Mouse (Mus musculus) granulocyte monocyte progenitor cell, adult 5-6 weeks (primary cell): ENCODE results near the gene Ttc16. TPM values are rescaled to one million over a fixed set of nuclear protein-coding genes. Genes with fewer than 3 reads are reported as not detected.
A peak's percentile ranks its signal among the peaks of the same experiment; 100 is the strongest.

ENCODE experiments used
- ATAC-seq: replicated peaks from 2 replicates; pipeline ENCODE4 v1.8.0; 2016; ENCODE audit warnings: mild to moderate bottlenecking, moderate TSS enrichment, inconsistent platforms; ENCODE audit not compliant: poor library complexity, severe bottlenecking
- total RNA-seq, 2 experiments: library from RNA; stranded (forward) in 1 of 2; stranded (reverse) in 1 of 2; fragments of 200-712, 200-1000 nt in 1 of 2; fragments of >200 nt in 1 of 2; fragmentation: Nextera tagmentation in 1 of 2; gene quantifications; 2 replicates each; pipeline ENCODE4 v1.2.3; 2014 to 2017

Ttc16 gene
- total RNA-seq, 2 experiments from 2014 or later = 0.26 TPM; not detected in 1

DNA sequence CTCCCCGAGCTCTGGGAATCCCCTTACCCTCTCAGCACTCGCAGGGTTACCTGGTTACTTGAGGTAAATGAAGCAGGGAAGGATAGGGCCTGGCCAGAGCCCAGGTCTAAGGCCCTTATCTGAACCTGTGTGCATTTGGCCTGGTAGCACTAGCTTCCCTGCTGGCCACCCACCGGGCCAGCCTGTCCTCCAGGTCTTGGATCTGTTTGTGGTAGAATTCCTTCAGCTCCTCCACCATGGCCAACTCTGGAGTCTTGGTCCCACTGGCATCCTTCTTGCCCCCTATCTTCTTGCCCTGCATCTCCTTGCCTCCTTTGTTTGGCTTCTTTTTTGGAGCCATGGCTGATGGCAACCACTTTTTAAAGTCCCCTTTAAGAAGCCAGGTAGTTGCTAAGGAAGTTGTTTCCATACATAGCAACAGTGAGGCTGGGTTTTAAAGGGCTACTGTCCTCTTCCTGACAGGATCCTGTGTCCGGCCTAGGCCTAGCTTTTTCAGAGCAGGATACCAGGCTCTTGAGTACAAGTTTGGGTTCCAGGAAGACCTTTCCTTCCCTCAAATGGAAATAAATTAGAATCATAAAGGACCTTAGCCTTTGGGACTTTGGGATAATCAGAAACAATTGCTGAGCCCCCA is 8.7 kb upstream of the Ttc16 start, which contains the start of gene Cfap157:
Gene Cfap157, minus strand, starts transcription at position 381 of the 634 bp plus-strand sequence.
- ATAC-seq = no peak

DNA sequence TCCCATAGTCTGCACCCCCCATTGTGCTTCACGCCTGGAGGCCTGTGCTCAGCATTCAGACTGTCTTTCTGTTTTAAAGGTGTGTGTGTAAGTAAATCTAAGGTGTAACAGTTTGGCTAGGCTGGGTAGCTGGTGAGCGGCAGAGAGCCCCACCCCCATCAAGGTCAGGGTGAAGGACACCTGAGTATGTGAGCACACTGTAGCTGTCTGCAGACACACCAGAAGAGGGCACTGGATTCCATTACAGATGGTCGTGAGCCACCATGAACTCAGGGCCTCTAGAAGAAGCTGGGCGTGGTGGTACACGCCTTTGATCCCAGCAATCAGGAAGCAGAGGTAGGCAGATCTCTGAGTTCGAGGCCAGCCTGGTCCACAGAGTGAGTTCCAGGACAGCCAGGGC is 6.3 kb upstream of the Ttc16 start:
- ATAC-seq = no peak

DNA sequence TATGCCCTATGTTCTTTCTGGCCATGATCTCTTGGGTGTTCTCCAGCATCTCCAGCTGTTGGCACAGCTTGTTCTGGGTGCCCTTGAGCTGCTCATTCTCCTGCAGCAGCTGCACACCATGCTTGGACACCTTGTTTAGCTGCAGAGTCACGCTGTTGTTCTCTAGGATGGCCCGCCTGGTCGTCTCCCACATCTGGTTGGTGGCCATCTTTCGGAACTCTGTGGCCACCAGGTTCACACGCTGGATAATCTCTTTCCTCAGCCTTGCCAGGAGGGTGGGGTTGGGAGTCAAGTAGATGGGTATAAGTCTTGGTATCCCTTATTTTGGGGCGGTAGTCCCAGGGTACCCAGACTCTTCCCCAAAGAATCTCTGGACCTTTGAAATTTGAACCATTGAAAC is 4.3 kb upstream of the Ttc16 start:
- no peak for ATAC-seq

DNA sequence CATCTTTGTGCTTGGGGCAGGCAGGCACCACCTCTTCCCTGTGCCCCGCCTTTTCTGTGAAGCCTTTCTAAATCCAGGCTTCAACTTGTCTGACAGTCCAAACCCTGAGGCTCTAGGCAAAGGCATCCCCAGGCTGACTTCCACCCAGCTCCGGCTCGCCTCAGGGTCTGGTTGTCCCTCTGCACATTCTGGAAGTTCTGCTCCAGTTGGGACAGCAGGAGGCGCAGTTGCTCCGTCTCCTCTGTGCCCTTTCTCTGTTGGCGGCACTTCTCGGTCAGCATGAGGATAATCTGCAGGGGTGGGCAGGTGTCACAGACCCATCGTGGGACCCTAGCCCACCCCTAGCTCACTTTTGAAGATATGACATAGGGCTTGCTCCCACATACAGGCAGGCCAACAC is 3.7 kb upstream of the Ttc16 start:
- ATAC-seq = peak; percentile 37

DNA sequence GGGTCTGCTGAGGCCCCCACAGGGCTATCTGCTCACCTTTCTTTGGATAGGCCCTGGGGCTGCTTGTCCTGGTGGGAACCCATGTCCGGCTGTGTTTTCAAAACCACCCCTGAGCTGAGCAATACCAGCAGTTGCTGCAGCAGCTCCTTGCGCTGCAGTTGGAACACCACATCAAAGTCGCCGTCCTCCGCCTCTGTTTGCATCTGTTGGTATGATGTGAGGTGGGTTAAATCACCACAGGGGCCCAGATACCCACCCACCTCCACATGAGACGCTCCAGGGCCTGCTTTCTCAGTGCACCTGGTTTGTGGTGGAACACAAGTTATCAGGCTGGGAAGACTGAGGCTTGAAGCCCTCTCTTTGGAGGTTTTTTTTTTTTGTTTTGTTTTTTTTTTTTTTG is 2.6 kb upstream of the Ttc16 start:
- ATAC-seq = no peak

DNA sequence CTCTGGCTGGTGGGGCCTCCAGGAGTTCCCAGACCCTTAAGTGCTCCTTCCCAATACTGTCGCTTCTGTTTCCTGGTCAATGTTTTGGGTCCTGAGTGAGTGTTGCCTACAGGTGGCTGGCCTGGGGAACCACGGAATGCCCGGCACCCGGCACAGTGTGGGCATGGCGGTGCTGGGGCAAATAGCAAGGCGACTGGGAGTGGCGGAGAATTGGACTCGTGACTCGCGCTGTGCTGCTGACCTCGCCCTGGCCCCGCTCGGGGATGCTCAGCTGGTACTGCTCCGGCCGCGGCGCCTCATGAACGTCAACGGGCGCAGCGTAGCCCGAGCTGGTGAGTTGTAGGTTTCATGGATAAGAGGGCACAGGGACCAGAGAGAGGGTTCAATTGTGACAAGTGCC is 759 bp upstream of the Ttc16 start:
- 0 out of 2 replicates have a peak, but pooled peaks have one; percentile 9 for ATAC-seq

DNA sequence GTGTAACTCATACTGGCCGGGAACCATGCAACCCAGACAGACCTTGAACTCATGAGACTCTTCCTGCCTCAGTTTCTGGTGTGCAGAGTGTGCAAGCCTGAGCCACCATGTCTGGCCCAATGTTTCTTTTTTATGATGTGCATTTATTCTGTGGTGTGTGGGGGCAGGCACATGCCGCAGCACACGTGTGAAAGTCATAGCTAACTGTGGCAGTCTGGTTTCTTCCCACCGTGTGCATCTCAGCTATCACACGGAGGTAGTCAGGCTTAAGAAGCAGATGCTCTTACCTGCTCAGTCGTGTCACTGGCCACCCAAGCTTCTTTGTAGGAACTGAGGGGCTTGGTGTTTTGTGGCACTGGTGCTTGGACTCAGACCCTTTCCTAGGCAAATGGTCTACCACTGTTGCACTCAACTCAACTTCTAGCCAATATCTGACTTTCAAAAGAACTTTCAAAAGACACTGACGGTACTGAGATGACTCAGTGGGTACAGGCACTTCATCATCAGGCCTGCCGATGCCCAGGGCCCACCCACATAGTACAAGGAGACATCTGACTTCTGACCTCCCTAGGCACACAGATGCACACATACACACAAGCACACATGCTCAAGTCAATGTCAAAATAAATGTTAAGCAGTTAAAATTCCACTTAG is 2.7 kb downstream of the Ttc16 start:
- ATAC-seq = no peak

DNA sequence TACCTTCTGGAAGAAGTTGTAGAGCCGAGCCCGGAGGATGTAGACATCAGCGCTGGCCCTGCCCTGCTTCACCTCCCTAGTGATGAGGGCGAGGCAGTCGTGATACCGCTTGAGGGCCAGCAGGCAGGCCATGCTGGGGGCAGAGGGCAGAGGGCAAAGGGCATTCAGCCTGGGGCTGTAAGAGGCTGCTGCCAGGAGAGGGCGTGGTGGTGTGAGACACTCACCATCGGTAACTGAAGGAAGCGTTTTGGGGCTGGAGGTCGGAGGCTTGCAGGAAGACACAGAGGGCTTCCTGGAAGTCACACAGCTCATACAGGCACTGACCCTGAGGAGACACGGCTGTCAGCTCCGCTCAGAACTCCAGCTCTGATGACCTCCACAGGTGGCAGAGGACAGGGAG is 3.5 kb downstream of the Ttc16 start:
- no peak for ATAC-seq

DNA sequence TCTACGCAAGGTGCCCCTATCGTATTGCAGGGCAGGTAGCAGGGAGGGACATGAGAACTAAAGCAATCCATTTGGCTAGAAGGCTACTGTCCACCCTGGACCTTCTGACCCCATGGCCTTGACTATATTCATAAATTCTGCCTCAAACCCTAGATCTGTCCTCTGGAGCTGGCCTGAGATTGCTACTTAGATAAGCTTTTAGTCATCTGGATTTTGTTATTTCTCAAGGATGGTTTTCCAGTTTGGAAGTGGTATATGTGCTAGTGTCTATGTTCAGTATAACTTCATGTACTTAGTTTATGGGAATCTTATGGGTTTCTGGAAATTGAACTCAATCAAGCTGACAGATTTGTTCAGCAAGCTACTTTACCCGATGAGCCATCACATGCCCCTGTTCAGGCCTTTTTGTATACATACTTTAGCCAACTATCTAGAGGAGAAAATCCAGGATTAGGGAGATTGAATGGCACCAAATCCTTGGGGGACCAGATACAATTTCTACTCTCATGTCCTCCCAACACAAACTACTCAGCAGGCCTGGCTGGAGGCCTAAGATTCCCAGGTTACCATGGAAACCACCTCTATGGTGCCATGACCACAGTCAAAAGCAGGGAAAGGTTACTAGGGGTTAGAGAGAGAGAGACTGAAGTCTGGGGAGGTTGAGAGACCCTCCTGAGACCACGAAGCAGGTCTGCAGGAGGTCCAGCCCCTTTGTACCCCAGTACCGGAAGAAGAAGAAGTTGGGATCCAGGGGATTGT is 5.9 kb downstream of the Ttc16 start:
- ATAC-seq = no peak

DNA sequence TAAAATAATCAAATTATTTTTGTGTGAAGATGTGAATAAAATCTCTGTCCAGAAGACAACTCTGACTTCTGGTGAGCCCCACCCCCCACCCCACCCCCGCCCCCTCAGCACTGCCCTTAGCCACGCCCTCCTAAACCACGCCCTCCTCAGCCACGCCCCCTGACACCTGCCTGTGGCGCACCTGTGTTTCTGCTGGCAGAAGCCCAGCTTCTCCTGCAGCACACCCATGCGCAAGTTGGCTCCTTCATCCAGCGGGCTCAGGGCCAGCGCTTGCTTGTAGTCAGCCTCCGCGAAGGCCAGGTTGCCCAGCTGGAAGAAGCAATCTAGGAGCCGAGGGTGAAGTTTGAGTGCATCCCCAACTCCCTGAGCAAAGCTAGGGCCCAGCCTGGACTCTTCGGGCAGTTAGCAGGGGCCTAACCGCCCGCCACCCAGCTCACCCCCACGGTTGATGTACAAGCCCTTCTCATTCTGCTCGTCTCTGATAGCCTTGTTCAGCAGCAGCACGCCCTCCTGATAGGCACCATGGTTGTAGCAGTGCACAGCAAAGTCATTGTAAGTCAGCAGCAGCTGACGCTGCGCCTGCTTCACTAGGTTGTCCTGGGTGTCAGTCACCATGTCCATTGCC is 6.7 kb downstream of the Ttc16 start:
- ATAC-seq = no peak

DNA sequence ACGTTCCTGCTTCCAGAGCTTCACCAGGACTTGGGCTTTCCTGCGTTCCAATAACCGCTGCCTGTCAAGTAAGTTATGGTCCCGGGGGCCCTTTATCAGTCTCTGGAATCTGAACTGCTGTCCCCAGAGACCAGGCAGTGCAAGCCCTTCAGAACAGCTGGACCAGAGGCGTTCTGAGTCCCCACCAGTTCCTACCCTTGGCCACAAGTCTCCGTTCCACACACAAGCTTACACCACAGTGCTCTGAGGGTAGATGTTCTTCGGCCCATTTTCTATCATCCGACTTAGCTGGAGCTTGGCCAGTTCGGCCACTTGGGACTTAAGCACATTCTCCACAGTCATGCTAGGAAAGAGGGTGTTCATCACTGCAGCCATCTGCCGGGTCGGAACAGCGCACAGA is 8.2 kb downstream of the Ttc16 start:
- no peak for ATAC-seq

DNA sequence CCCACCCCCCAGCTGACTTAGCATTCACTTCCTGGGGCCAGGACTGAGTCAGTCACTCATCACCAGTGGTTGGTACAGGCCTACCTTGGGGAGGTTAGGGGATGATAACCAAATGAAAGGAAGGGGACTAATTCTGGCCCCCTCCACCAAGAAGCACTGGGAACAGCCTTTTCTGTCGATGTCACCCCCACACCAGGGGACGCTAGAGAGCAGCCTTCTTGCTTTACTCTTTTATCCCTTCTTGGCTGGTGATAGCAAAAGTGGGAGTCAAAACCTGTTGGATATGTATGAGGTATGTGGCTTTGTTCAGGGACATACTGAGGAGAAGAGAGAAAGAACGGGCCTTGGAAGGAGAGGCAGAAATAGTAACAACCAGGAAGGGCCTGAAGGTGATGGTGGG is 12.1 kb downstream of the Ttc16 start:
- ATAC-seq = no peak

DNA sequence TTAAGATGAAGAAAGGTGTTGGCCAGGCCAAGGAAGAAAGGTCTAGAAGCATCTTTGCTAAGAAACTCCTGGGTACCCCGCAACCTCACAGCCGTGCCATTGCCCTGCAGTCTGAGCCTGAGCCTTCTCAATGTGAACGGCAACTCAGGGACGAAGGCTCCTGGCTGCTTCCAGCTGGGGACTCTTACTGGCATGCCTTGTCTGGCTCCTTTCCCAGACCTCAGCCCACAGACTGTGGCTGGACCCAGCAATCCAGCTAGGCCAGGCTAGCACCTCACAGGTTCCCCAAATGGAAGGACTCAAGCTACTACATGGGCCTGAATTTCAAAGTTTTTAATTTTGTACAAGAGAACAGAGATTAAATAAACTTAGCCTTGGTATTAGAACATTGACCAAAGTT is 13.6 kb downstream of the Ttc16 start:
- no peak for ATAC-seq

DNA sequence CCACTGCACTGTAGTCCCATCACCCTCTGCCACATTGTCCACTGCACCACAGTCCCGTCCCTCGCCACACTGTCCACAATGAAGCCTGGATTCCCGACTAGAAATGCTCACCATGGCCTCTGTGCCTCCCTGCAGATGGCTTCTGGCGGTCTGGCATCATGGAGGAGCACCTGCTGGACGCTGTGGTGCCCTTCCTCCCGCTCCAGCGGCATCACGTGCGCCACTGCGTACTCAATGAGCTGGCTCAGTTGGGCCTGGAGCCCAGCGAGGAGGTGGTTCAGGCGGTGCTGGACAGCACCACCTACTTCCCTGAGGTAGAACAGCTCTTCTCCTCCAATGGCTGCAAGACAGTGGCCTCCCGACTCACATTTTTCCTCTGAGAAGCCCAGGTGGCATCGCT is 14.1 kb downstream of the Ttc16 start:
- ATAC-seq = no peak

DNA sequence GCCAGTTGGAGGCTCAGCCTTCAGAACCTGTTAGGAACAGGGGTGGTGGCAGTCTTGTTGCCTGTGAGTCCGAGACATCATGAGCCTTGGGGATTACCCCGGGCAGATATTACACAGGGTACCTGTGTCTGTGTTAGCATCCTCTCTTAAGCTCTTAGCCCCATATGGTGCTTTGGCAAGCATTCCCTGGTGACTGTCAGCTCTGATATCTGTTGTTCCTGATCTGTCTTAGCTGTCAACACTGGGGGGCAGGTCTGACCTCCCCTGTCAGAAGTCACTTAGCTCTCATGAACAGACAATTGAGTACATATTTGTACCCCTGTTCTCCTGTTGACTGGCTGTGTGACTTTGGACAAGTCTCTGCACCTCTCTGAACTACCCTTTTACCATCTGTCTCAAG is 16.4 kb downstream of the Ttc16 start:
- no peak for ATAC-seq

DNA sequence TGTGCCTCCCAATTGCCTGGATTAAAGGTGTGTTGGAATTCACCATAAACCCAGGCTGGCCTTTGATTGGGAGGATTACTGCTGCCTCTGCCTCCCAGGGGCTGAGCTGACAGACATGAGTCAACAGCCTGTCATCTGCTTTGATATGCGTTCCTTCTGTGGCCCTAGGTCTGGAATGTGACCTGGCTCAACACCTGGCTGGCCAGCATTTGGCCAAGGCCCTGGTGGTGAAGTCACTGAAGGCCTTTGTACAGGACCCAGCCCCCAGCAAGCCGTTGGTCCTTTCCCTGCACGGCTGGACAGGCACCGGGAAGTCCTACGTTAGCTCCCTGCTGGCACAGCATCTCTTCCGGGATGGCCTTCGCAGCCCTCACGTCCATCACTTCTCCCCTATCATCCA is 16.9 kb downstream of the Ttc16 start:
- no peak for ATAC-seq

DNA sequence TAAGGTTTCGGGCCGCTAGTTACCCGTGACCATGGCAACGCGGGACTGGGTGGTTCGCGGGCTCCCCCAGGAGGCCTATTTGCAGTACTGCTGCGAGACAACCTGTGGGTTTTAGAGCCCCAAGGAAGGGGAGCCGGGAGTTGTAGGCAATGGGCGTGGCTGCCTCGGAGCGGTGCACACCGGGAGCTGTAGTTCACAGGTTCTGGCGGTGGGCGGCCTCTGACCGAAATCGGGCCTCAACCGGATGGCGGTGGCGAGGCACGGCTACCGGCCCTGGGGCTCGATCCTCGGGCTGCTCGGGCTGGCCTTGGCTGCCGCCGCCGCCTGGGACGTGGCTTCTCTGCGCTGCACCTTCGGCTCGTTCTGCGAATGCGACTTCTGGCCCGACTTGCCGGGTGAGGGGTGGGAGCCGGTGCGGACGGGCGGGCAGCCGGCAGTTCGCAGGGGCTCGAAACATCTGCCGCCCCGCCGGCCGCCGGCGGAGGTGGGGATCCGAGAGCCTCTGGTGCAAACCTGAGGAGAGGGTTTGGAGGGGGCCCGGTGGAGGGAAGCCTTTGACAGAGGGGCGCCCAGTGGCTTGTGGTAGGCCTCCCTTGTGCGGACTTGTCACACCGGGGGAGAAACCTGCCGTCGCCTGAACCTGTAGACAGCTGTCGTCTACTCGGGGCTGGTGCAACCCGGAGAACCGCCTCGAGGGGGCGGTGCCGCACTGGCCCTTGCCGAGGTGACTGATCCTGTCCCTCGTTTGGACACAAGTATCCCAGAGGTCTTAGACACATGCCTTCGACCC is 18.2 kb downstream of the Ttc16 start, which contains the start of gene Tor2a:
Gene Tor2a, plus strand, starts transcription at position 179 of the 790 bp plus-strand sequence.
- peak; percentile 99 for ATAC-seq

DNA sequence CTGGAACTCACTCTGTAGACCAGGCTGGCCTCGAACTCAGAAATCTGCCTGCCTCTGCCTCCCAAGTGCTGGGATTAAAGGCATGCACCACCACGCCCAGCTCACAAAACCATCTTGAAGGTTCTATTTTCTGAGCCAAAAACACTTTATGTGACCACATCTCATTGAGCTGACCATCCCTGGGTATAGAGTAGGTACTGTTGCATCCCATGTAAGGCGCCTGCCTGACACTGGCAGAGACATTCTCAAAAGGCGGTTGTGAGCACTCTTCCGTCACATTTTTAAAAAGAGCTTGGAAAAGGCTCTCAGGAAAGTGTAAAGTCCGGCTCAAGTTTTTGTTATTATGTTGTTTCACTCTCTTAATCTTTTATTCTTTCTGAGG is 18.8 kb downstream of the Ttc16 start:
- no peak; the same call in 1 of the 2 replicates for ATAC-seq

DNA sequence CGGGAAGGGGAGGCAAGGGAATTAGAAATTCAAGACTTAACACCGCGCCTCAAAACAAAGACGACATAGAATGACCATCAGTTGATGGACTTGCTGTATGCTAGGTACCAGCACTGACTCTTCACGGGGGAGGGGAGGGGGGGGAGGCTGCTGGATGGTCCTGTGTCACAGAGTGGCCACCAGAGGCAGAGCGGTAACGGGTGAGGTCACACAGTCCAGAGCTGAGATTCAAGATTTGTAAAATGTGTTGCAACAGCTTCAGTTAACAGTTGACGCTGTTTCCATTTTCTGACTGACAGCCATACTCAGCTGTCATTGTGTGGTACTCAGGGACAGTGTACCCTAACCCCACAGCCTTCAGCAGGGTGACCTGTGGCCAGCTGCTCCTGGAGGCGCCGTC is 23.3 kb downstream of the Ttc16 start:
- 0 out of 2 replicates have a peak, but pooled peaks have one; percentile 5 for ATAC-seq

DNA sequence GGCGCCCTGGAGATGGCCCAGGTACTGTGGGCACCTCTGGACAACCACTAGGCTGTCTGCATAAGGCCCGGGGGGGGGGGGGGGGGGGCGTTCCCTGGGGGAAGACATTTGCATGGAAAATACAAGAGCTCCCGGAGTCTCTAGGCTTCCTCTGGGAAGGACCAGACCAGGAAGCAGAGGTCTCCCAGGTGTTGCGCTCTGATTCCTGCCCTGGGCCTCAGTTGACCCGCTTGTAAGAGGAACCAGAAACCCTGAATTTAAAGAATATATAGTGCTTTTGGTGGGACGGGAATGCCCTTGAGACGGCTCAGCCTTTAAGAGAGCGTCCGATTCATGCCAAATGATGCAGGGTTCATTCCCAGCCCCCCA is 23.8 kb downstream of the Ttc16 start:
- no peak for ATAC-seq
